Mouse (Mus musculus): ENCODE measurements around the gene Atg9a. TPM values are rescaled to one million over a fixed set of nuclear protein-coding genes. Genes with fewer than 3 reads are reported as not detected.

Gene Atg9a
- polyA plus RNA-seq, 2 experiments: 31.5 to 46.1 TPM

DNA sequence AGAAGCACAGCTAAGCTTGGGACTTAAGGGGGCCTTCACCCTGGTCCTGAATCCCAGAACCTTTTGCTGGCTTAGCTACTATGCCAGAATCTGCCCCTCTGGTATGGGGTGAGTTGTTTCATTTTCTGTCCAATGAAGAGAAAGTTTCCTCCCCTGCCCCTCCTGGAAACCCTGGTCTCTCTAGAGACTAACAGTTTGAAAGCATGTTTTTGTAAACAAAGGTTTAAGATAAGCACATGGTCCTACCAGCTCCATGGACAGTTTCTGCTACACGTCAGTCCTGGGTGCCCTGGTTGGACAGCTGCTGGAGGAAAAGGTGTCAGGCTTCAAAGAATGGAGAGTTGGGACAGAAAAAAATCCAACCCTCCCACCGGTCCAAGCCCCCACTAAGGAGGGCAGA lies 1.4 kb downstream of the Atg9a start:
- no peak for TF ChIP-seq POLR2A (IDR thresholded peaks at IDR 0.05; ENCODE audit: borderline replicate concordance, extremely low read depth, insufficient read depth, insufficient read length)
- Histone ChIP-seq H3K4me3 (replicated peaks; ENCODE audit: low read length) (peak overlapping the region; percentile 87), H3K9me3 (ENCODE audit: control insufficient read depth, low read length) (no peaks in the 10 kb centered on the region), H3K27me3 (ENCODE audit: control insufficient read depth, insufficient read depth, low read length) (no peaks in the 10 kb centered on the region), H3K4me1 (ENCODE audit: control insufficient read depth, insufficient read depth, low read length) (peaks cover 19% of the 10 kb centered on the region), H3K9ac (ENCODE audit: low read depth, low read length, severe bottlenecking) (no peak overlapping the region), H3K36me3 (ENCODE audit: control insufficient read depth, insufficient read depth, low read length) (peaks cover 29% of the 10 kb centered on the region), H3K27ac (replicated peaks; ENCODE audit: low read depth, low read length) (no peak overlapping the region), H3K4me2 (replicated peaks; ENCODE audit: low read depth, low read length, severe bottlenecking) (peak overlapping the region; percentile 90)
- DNase-seq (ENCODE audit: low spot score) (no peak), ATAC-seq (ENCODE audit: low FRiP score, low read depth) (no peak)
- 55% methylated on average over 2 of the region's 2 CpGs for WGBS

DNA sequence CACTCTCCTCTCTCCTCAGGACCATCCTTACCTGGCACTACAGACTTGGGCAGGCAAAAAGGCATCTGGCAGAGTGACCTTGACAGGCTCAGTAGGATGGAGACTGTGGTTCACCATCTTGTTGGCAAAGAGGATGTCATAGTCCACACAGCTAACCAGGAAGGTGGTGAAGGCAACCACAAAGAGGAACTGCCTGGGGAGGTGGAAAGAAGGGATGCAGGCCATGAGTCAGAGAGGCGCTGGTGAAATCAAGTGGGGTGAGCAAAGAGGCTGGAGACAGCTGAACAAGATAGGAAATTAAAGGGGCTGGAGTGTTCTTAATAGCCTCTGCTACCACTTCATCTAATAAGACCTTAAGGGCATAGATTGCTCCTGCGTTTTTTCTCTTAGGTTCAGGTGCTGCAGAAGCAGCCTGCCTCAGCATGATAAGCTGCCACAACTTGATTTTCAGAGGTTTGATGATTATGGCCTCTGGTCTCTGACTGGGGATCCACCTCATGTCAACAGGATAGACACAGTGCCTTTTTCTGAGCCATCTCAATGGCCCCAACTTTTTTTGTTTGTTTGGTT lies 4.0 kb downstream of the Atg9a start:
- no peak for TF ChIP-seq POLR2A (IDR thresholded peaks at IDR 0.05; ENCODE audit: borderline replicate concordance, extremely low read depth, insufficient read depth, insufficient read length)
- Histone ChIP-seq H3K4me2 (replicated peaks; ENCODE audit: low read depth, low read length, severe bottlenecking) (no peak overlapping the region), H3K36me3 (ENCODE audit: control insufficient read depth, insufficient read depth, low read length) (peaks cover 52% of the 10 kb centered on the region), H3K27ac (replicated peaks; ENCODE audit: low read depth, low read length) (no peak overlapping the region), H3K27me3 (ENCODE audit: control insufficient read depth, insufficient read depth, low read length) (no peaks in the 10 kb centered on the region), H3K9ac (ENCODE audit: low read depth, low read length, severe bottlenecking) (no peak overlapping the region), H3K4me1 (ENCODE audit: control insufficient read depth, insufficient read depth, low read length) (peaks cover 11% of the 10 kb centered on the region), H3K9me3 (ENCODE audit: control insufficient read depth, low read length) (no peaks in the 10 kb centered on the region), H3K4me3 (replicated peaks; ENCODE audit: low read length) (no peak overlapping the region)
- DNase-seq (ENCODE audit: low spot score) (no peak), ATAC-seq (ENCODE audit: low FRiP score, low read depth) (no peak)
- whole genome bisulfite sequencing: 86% methylated on average over 2 of the region's 2 CpGs

DNA sequence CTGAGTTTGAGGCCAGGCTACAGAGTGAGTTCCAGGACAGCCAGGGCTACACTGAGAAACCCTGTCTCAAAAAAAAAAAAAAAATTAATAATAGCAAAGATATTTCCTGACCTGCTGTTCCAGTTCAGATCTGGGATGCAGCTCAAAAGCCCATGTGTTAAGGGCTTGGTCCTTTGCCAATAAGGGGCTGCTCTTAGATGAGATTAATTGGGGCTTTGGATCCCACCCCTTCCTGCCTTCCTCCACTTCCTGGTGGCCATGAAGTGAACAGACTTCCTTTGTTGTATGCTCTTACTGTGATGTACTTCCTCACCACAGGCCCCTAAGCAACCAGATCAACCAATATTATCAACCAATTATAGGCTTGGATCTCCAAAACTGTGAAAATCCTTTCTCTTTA lies 4.9 kb downstream of the Atg9a start:
- H3K36me3 ChIP-seq (ENCODE audit: control insufficient read depth, insufficient read depth, low read length): peaks cover 61% of the 10 kb centered on the region
- no peak overlapping the region for H3K9ac ChIP-seq (ENCODE audit: low read depth, low read length, severe bottlenecking)

DNA sequence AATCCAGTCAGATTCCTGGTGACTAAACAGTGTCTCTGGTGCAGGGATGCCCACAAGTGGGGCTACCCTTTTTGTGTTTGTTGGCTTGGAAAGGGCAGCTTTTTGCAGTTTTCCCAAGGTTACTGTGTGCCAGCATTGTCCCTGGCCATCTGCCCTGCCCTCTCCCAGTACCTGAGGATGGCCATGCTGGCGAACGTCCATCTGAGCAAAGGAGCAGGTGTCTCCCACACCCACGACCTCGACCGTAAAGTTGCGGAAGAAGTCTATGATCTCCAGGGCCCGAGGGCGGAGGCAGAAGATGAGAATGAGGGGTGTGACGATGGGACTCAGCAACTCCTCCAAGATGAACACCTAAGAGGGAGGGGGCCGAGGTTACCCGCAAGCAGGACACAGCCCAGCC lies 6.5 kb downstream of the Atg9a start:
- Histone ChIP-seq H3K4me3 (replicated peaks; ENCODE audit: low read length) (no peak overlapping the region), H3K9me3 (ENCODE audit: control insufficient read depth, low read length) (no peaks in the 10 kb centered on the region), H3K27ac (replicated peaks; ENCODE audit: low read depth, low read length) (no peak overlapping the region), H3K36me3 (ENCODE audit: control insufficient read depth, insufficient read depth, low read length) (peaks cover 66% of the 10 kb centered on the region), H3K4me1 (ENCODE audit: control insufficient read depth, insufficient read depth, low read length) (peaks cover 1% of the 10 kb centered on the region; the same call in 1 of the 2 replicates), H3K4me2 (replicated peaks; ENCODE audit: low read depth, low read length, severe bottlenecking) (no peak overlapping the region), H3K9ac (ENCODE audit: low read depth, low read length, severe bottlenecking) (no peak overlapping the region), H3K27me3 (ENCODE audit: control insufficient read depth, insufficient read depth, low read length) (no peaks in the 10 kb centered on the region)
- ATAC-seq (ENCODE audit: low FRiP score, low read depth) (no peak), DNase-seq (ENCODE audit: low spot score) (no peak)
- TF ChIP-seq POLR2A (IDR thresholded peaks at IDR 0.05; ENCODE audit: borderline replicate concordance, extremely low read depth, insufficient read depth, insufficient read length): no peak
- 87% methylated on average over 11 of the region's 11 CpGs for WGBS

More for the DNA sequence above, 4.9 kb downstream of the Atg9a start:
- H3K27ac ChIP-seq (replicated peaks; ENCODE audit: low read depth, low read length): no peak overlapping the region
- H3K4me1 ChIP-seq (ENCODE audit: control insufficient read depth, insufficient read depth, low read length): peaks cover 10% of the 10 kb centered on the region
- H3K4me2 ChIP-seq (replicated peaks; ENCODE audit: low read depth, low read length, severe bottlenecking): no peak overlapping the region
- no peaks in the 10 kb centered on the region for H3K9me3 ChIP-seq (ENCODE audit: control insufficient read depth, low read length)
- no peak for ATAC-seq (ENCODE audit: low FRiP score, low read depth)
- no peaks in the 10 kb centered on the region for H3K27me3 ChIP-seq (ENCODE audit: control insufficient read depth, insufficient read depth, low read length)
- no peak for DNase-seq (ENCODE audit: low spot score)
- TF ChIP-seq POLR2A (IDR thresholded peaks at IDR 0.05; ENCODE audit: borderline replicate concordance, extremely low read depth, insufficient read depth, insufficient read length): no peak
- H3K4me3 ChIP-seq (replicated peaks; ENCODE audit: low read length): no peak overlapping the region

- Histone ChIP-seq H3K36me3 (ENCODE audit: control insufficient read depth, insufficient read depth, low read length) (peaks cover 66% of the 10 kb centered on the region), H3K9me3 (ENCODE audit: control insufficient read depth, low read length) (no peaks in the 10 kb centered on the region), H3K4me2 (replicated peaks; ENCODE audit: low read depth, low read length, severe bottlenecking) (no peak overlapping the region), H3K27ac (replicated peaks; ENCODE audit: low read depth, low read length) (no peak overlapping the region), H3K27me3 (ENCODE audit: control insufficient read depth, insufficient read depth, low read length) (no peaks in the 10 kb centered on the region), H3K4me1 (ENCODE audit: control insufficient read depth, insufficient read depth, low read length) (peaks cover 7% of the 10 kb centered on the region), H3K4me3 (replicated peaks; ENCODE audit: low read length) (no peak overlapping the region), H3K9ac (ENCODE audit: low read depth, low read length, severe bottlenecking) (no peak overlapping the region)
- no peak for TF ChIP-seq POLR2A (IDR thresholded peaks at IDR 0.05; ENCODE audit: borderline replicate concordance, extremely low read depth, insufficient read depth, insufficient read length)
- 81% methylated on average over 4 of the region's 4 CpGs for WGBS
- ATAC-seq (ENCODE audit: low FRiP score, low read depth): no peak
- no peak for DNase-seq (ENCODE audit: low spot score)
These were observed 9.8 kb downstream of the Atg9a start for GRCm38 (mm10) chr1:75182160-75182559.
